Mouse (Mus musculus) right cerebral cortex, postnatal 4 days (tissue): ENCODE measurements around the gene Atraid.
A peak's percentile ranks its signal among the peaks of the same experiment; 100 is the strongest.

Source experiments
- DNase-seq: peaks from one replicate; pipeline ENCODE4 v3.0.0-alpha.2; 2022

Gene Atraid

GRCm38 (mm10) chr5:31054261-31055215 is 6.4 kb downstream of the Atraid start, which contains the start of gene Cad:
Gene Cad, plus strand, starts transcription at chr5:31054780.
- DNase-seq, result peak; percentile 90

DNA sequence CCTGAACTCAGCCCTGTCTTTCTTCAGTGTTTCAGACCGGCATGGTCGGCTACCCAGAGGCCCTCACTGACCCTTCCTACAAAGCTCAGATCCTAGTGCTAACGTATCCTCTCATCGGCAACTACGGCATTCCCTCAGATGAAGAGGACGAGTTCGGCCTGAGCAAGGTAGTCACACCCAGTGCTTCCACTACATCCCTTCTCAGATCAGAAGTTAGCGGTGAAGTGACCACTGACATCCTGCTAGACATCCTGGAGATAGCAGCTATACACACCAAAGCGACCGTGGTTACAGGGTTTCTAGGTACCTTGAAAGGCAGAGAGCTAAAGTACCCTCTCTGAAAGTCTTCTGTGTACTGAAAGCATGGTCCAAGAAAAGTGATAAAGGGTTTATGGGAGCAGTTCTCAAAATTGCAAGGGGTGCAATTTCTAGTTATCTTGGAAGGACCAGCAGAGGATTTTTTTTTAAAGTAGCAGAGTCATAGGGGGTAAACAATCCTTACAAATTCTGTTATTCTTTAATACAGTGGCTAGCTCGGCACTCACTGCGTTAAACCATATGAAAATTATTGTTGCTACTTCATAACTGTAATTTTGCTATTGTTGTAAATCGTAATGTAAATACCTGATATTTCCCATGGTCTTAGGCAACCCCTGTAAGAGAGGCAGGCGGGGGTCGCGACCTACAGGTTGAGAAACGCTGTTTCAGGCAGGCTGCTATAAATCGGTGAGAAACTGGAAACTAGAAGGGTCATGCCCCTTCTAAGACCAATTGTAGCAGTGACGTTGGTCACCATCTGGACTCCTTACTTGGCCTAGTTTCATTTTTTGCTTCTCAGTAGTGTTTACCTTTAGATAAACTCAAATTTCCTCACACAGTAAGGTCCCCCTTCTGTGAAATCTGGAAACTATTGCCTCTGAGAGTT is 7.4 kb downstream of the Atraid start:
- DNase-seq, result no peak

- DNase-seq, result no peak
Observed at GRCm38 (mm10) chr5:31069810-31070209, 21.7 kb downstream of the Atraid start.

DNA sequence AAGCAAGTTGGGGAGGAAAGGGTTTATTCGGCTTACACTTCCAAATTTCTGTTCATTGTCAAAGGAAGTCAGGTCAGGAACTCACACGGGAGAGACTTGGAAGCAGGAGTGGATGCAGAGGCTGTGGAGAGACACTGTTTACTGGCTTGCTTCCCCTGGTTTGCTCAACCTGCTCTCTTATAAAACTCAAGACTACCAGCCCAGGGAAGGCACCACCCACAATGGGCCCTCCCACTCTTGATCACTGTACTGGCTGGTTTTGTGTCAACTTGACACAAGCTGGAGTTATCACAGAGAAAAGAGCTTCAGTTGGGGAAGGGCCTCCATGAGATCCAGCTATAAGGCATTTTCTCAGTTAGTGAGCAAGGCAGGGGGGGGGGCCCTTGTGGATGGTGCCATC is 22.9 kb downstream of the Atraid start:
- DNase-seq, result no peak

DNA sequence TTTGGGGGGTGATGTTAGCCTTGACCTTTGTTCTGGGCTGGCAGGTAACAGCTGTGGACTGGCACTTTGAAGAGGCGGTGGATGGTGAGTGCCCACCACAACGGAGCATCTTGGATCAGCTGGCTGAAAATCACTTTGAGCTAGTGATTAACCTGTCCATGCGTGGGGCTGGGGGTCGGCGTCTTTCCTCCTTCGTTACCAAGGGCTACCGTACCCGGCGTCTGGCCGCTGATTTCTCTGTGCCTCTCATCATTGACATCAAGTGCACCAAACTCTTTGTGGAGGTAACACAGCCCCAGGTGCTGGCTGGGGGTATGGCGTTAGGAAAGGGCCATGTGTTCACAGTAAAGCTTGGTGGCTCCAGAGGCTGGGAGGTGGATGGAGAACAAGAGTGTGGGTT is 23.7 kb downstream of the Atraid start:
- DNase-seq, result no peak

DNA sequence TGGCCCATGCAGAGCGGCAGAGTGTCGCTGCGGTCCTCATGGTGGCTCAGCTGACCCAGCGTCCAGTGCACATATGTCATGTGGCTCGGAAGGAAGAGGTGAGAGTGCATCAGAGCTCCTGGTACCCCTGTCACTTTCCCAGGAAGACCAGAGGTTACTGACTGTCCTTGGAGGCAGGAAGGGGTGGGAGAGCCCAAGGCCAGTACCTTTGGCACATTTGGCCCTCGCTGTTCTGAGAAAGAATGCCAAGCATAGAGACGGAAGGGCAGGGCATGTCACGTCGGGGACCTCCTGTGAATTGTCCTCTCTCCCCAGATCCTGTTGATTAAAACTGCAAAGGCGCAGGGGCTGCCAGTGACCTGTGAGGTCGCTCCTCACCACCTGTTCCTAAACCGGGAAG is 25.1 kb downstream of the Atraid start:
- DNase-seq, result no peak

DNA sequence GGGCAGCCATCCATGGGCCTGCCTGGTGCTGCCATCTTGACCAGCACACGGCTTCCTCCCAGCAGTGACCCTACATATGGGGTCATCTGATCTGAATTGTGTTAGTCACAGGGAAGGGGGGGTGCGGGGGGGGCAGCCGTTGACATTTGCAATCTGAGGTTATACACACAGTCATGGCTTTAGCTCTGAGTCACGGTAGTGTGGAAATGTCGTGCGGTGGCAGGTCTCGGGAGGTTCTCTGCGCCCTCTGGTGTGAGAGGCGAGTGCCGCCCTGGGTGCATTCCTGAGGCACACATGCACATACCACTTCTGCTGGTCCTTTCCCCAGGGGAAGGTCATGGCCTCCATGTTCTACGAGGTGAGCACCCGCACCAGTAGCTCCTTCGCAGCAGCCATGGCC is 28.2 kb downstream of the Atraid start:
- no peak for DNase-seq

GRCm38 (mm10) chr5:31080059-31080794 is 32.1 kb downstream of the Atraid start:
- no peak for DNase-seq

DNA sequence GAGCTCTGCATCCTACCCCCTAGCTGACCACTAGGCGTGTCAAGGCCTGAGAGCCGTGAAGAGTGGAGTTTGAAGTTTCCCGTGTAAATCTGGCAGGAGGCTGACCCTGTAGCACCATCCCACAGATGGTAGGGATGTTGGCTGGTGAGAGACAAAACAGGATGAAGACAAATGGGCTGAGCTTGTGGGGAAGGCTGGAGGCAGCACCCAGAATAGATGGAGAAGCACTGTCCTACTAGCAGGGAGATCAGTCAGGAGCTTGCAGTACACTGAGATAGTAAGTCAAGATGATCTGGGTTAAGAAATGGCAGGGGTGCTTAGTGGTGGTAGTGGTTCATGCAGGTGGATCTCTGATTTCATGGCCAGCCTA is 32.7 kb downstream of the Atraid start:
- DNase-seq, result no peak

- DNase-seq, result peak; percentile 49
Observed at GRCm38 (mm10) chr5:31081386-31081785, 33.3 kb downstream of the Atraid start.

- DNase-seq, result peak; percentile 71
Observed at GRCm38 (mm10) chr5:31082355-31082754, 34.2 kb downstream of the Atraid start.

DNA sequence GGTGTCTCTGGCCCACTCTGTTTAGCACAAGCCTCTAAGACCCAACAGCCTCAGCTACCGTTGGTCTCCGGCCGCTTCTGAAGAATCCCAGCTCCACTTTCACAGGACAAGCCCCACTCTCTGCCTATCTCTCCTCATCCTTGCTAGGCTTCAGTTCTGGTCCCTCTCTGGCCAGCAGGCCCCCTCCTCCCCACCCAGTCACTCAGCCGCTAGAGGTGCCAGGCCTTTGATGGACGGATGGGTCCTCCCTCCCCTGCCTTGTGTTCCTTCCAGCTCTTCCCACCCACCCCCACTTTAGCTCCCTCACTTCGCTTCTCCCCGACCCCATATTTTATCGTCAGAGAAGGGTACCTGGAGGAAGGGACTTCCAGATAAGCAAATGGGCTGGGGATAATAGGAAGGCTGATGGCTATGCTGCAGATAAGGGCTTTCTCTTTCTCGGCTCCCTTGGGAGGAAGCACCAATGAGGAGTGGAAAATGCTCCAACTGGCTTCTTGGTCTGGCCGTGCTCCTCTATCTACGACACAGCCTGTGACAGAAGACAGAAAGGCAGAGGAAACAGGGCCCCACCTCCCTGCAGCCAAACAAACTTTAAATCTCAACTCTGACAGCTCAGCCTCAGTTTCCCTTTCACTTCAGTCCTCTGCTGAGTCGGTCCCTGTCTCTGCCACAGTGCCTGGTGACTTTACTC is 35.0 kb downstream of the Atraid start:
- no peak for DNase-seq

GRCm38 (mm10) chr5:31083949-31084348 is 35.8 kb downstream of the Atraid start:
- no peak for DNase-seq

DNA sequence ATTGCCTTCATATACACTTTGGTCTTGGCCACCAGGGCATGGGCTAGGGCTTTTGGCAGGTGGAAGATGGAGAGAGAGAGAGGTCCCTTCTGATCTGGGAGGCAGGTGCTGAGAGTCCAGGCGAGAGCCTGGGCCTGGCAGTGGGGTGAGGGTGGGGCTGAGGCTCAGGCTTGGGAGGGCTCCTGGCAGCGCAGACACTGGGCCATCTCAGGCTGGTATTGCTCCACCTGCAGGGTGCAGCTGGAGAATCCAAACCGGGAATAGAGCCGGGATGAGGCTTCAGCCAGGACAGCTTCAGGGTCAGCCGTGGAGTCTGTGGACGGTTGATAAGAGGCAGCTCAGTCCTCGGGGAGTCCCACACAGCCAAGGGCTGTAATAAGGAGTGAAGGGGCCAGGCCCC is 38.5 kb downstream of the Atraid start:
- DNase-seq, result no peak

DNA sequence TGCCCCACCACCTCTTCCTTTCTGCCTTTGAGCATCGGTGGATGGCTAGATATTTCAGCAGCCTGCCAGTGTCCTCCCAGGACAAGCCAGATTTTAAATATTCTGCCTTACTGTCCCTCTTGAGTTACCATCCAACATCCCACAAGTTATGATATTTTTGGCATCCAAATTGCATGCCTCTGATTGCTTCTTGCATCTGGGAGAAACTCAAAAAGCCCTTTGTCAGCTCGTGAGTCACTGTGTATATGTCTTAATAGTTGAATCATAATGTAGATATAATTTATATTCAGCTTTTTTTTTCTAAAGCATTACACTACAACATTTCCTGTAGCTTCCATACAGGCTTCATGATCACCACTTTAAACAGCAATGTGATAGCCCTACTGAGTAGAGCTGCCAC is 39.0 kb downstream of the Atraid start:
- no peak for DNase-seq

GRCm38 (mm10) chr5:31092231-31092975 is 44.3 kb downstream of the Atraid start:
- DNase-seq, result no peak

- DNase-seq, result peak; percentile 35
Observed at GRCm38 (mm10) chr5:31093151-31094041, 45.3 kb downstream of the Atraid start.

GRCm38 (mm10) chr5:31094100-31094798 is 46.1 kb downstream of the Atraid start:
- no peak for DNase-seq

DNA sequence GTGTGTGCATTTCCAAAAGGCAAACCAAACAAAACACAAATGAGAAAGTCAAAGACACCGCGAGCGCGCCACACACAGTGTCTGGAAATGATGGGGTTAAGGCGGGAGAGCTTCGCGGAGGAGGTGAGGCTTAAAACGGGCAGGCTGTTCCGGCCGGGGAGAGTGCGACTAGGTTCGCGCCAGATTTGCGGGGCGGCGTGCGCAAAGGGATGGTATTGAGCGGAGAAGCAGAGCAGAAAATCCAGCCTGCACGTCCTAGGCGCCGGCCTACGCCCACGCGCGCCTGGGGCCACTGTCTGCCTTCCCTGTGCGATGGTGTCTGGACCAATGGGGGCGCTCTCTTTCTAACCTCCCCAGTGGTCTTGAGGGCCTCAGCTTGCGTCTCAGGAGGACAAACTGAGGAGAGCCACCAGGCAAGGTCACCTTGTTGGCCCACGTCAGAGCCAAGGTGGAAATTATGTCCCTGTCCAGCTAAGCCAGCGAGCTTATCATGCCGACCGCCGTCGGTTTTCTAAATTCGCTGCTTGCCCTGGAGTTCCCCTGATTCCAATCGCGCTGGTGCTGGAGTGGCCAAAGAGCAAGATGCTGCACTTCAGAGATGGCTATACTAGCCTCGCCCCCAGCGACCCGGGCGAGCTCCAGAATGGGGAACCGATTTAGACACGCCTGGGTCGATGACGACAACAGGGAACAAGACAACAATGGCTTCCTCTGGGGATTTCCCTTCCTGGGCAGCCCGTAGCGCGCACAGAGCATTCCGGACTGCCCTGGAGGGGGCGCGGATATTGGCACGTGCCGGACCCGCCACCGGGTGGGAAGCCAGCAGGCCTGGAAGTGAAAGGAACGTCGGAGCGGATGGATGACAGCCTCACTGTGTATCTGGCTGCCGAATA is 46.9 kb downstream of the Atraid start:
- DNase-seq, result no peak
